Mouse (Mus musculus): ENCODE results near the gene Acot6. TPM values are rescaled to one million over a fixed set of nuclear protein-coding genes. Genes with fewer than 3 reads are reported as not detected.

Gene Acot6
- total and polyA plus RNA-seq, 3 experiments: 0.08 TPM; not detected in 2

- TF ChIP-seq MAFK (IDR thresholded peaks at IDR 0.05; ENCODE audit: insufficient replicate concordance, low read length): peak; percentile 87
- no peak for TF ChIP-seq NELFE (IDR thresholded peaks at IDR 0.05; ENCODE audit: low read depth, low read length)
- H3K9ac ChIP-seq (ENCODE audit: insufficient read depth, low read depth): no peak overlapping the region
- no peaks in the 10 kb centered on the region for H3K4me1 ChIP-seq (ENCODE audit: control insufficient read depth in 1 of 2, insufficient read depth in 2 of 2)
- H3K27ac ChIP-seq (ENCODE audit: insufficient read depth, low read depth): no peak overlapping the region
- H3K36me3 ChIP-seq (replicated peaks in 1 of 2; ENCODE audit: control insufficient read depth in 1 of 2, insufficient read depth in 1 of 2, low read length in 1 of 2): no peaks in the 10 kb centered on the region
- H3K79me2 ChIP-seq (replicated peaks; ENCODE audit: control insufficient read depth, extremely low read depth, insufficient read depth, poor library complexity, severe bottlenecking): no peaks in the 10 kb centered on the region
- in situ Hi-C loops (cut with MboI; ENCODE audit: low pct_ligation_motif_present, low pct_unique_long_range_greater_than_20kb, low sequenced_read_pairs) (loop anchor here (25.0 kb wide), 2 partner anchors 102 to 277 kb away; partner anchors contain the start of gene Riox1), dilution Hi-C loops (cut with MboI; ENCODE audit: extremely low pct_ligation_motif_present, extremely low pct_unique_long_range_greater_than_20kb, low sequenced_read_pairs) (no loop called here)
- no peak overlapping the region for H3K4me2 ChIP-seq (ENCODE audit: insufficient read depth, low read depth, poor library complexity, severe bottlenecking)
- DNase-seq (ENCODE audit: extremely low read depth): no peak
- no peak overlapping the region for H3K4me3 ChIP-seq (replicated peaks in 1 of 3; ENCODE audit: low read depth in 2 of 3, low read length in 2 of 3, poor library complexity in 1 of 3)
- H3K27me3 ChIP-seq (replicated peaks): no peaks in the 10 kb centered on the region
- H3K9me3 ChIP-seq (replicated peaks; ENCODE audit: low read length): peaks cover 2% of the 10 kb centered on the region
These were observed 36.6 kb upstream of the Acot6 start for GRCm38 (mm10) chr12:84063833-84064232.

GRCm38 (mm10) chr12:84064621-84065020 is 35.8 kb upstream of the Acot6 start:
- dilution Hi-C loops (cut with MboI; ENCODE audit: extremely low pct_ligation_motif_present, extremely low pct_unique_long_range_greater_than_20kb, low sequenced_read_pairs) (no loop called here), in situ Hi-C loops (cut with MboI; ENCODE audit: low pct_ligation_motif_present, low pct_unique_long_range_greater_than_20kb, low sequenced_read_pairs) (loop anchor here (25.0 kb wide), 2 partner anchors 102 to 277 kb away; partner anchors contain the start of gene Riox1)
- Histone ChIP-seq H3K4me1 (ENCODE audit: control insufficient read depth in 1 of 2, insufficient read depth in 2 of 2) (no peaks in the 10 kb centered on the region), H3K4me3 (replicated peaks in 1 of 3; ENCODE audit: low read depth in 2 of 3, low read length in 2 of 3, poor library complexity in 1 of 3) (no peak overlapping the region), H3K27ac (ENCODE audit: insufficient read depth, low read depth) (no peak overlapping the region), H3K9me3 (replicated peaks; ENCODE audit: low read length) (peaks cover 2% of the 10 kb centered on the region), H3K79me2 (replicated peaks; ENCODE audit: control insufficient read depth, extremely low read depth, insufficient read depth, poor library complexity, severe bottlenecking) (no peaks in the 10 kb centered on the region), H3K36me3 (replicated peaks in 1 of 2; ENCODE audit: control insufficient read depth in 1 of 2, insufficient read depth in 1 of 2, low read length in 1 of 2) (no peaks in the 10 kb centered on the region), H3K4me2 (ENCODE audit: insufficient read depth, low read depth, poor library complexity, severe bottlenecking) (no peak overlapping the region), H3K27me3 (replicated peaks) (no peaks in the 10 kb centered on the region), H3K9ac (ENCODE audit: insufficient read depth, low read depth) (no peak overlapping the region)
- DNase-seq (ENCODE audit: extremely low read depth): no peak
- TF ChIP-seq ETS1 (conservative IDR thresholded peaks at IDR 0.05; ENCODE audit: low read depth, low read length): no peak
- TF ChIP-seq EP300 (IDR thresholded peaks at IDR 0.05; ENCODE audit: low read length): no peak
- no peak for TF ChIP-seq POLR2A (IDR thresholded peaks at IDR 0.05; ENCODE audit: low read depth, low read length)
- TF ChIP-seq CHD1 (IDR thresholded peaks at IDR 0.05; ENCODE audit: low read depth, low read length): no peak
- TF ChIP-seq TCF12 (IDR thresholded peaks at IDR 0.05; ENCODE audit: low read depth, low read length): no peak
- no peak for TF ChIP-seq BHLHE40 (IDR thresholded peaks at IDR 0.05; ENCODE audit: low read depth, low read length)
- TF ChIP-seq TBP (conservative IDR thresholded peaks at IDR 0.05; ENCODE audit: low read depth, low read length): no peak
- no peak for TF ChIP-seq ZNF384 (IDR thresholded peaks at IDR 0.05; ENCODE audit: low read depth, low read length)
- TF ChIP-seq USF1 (IDR thresholded peaks at IDR 0.05; ENCODE audit: low read depth, low read length): no peak
- no peak for TF ChIP-seq MEF2A (IDR thresholded peaks at IDR 0.05; ENCODE audit: borderline replicate concordance, low read depth, low read length)
- TF ChIP-seq RAD21 (IDR thresholded peaks at IDR 0.05; ENCODE audit: low read depth, low read length): no peak
- no peak for TF ChIP-seq HCFC1 (IDR thresholded peaks at IDR 0.05; ENCODE audit: low read depth, low read length)
- no peak for TF ChIP-seq IRF4 (IDR thresholded peaks at IDR 0.05; ENCODE audit: low read depth, low read length)
- TF ChIP-seq UBTF (IDR thresholded peaks at IDR 0.05; ENCODE audit: low read depth, low read length): no peak
- no peak for TF ChIP-seq JUND (conservative IDR thresholded peaks at IDR 0.05; ENCODE audit: low read depth, low read length)
- TF ChIP-seq CHD2 (IDR thresholded peaks at IDR 0.05; ENCODE audit: low read length): no peak
- TF ChIP-seq CTCF (conservative IDR thresholded peaks at IDR 0.05 in 1 of 2, IDR thresholded peaks at IDR 0.05 in 1 of 2; ENCODE audit: low read depth in 2 of 2, low read length in 2 of 2): no peak
- TF ChIP-seq ZC3H11A (IDR thresholded peaks at IDR 0.05; ENCODE audit: low read depth, low read length): no peak

Measured in CH12.LX (cell line).